Mouse (Mus musculus) CH12.LX (cell line): ENCODE measurements around the gene Hpcal1. TPM values are rescaled to one million over a fixed set of nuclear protein-coding genes. Genes with fewer than 3 reads are reported as not detected.

Experiments used
- DNase-seq: peaks from one replicate; pipeline ENCODE4 v3.0.0-alpha.2; 2013; ENCODE audit errors: extremely low read depth
- H3K27ac ChIP-seq: 2 replicates; pipeline ENCODE4 v1.5.1; 2012; ENCODE audit warnings: low read depth, mild to moderate bottlenecking, control low read depth, moderate library complexity; ENCODE audit not compliant: insufficient read depth
- H3K27me3 ChIP-seq: replicated peaks from 2 replicates; pipeline ENCODE3; 2012; ENCODE audit warnings: inconsistent platforms
- H3K36me3 ChIP-seq, 2 experiments: replicated peaks in 1 of 2; 2 replicates each; pipeline versions ENCODE3 to v1.6.1; 2012; ENCODE audit warnings: inconsistent platforms in 1 of 2, low read length in 1 of 2, mild to moderate bottlenecking in 1 of 2, mixed read lengths in 1 of 2, moderate library complexity in 1 of 2; ENCODE audit not compliant: control insufficient read depth in 1 of 2, insufficient read depth in 1 of 2
- H3K4me1 ChIP-seq, 2 experiments: 2 replicates each; pipeline ENCODE4 v1.6.1; 2012; ENCODE audit warnings: inconsistent platforms in 1 of 2, moderate library complexity in 1 of 2; ENCODE audit not compliant: insufficient read depth in 2 of 2, control insufficient read depth in 1 of 2
- H3K4me2 ChIP-seq: 2 replicates; pipeline ENCODE4 v1.6.1; 2012; ENCODE audit warnings: low read depth, mild to moderate bottlenecking, control low read depth; ENCODE audit not compliant: poor library complexity, insufficient read depth, severe bottlenecking
- H3K4me3 ChIP-seq, 3 experiments: fragments of 150-350 bp in 1 of 3; sonication (generic) in 1 of 3; replicated peaks in 1 of 3; 2 replicates each; pipeline versions ENCODE3 to v1.5.1; 2011 to 2012; ENCODE audit warnings: low read depth in 2 of 3, low read length in 2 of 3, mild to moderate bottlenecking in 2 of 3, moderate library complexity in 2 of 3, control low read depth in 1 of 3, improper control_type of control experiment in 1 of 3, inconsistent platforms in 1 of 3, mixed read lengths in 1 of 3; ENCODE audit not compliant: poor library complexity in 1 of 3
- H3K79me2 ChIP-seq: replicated peaks from 2 replicates; pipeline ENCODE4 v1.6.1; 2012; ENCODE audit warnings: mild to moderate bottlenecking, moderate library complexity; ENCODE audit not compliant: control insufficient read depth, poor library complexity, insufficient read depth, severe bottlenecking; ENCODE audit errors: extremely low read depth
- H3K9ac ChIP-seq: 2 replicates; pipeline ENCODE4 v1.6.1; 2012; ENCODE audit warnings: low read depth, mild to moderate bottlenecking, control low read depth, moderate library complexity; ENCODE audit not compliant: insufficient read depth
- H3K9me3 ChIP-seq: replicated peaks from 2 replicates; pipeline ENCODE3; 2012; ENCODE audit warnings: low read length, inconsistent platforms, mixed read lengths
- BHLHE40 ChIP-seq: IDR thresholded peaks from 2 replicates; pipeline ENCODE4 v1.6.1; 2011; ENCODE audit warnings: mild to moderate bottlenecking, low read depth, low read length, improper control_type of control experiment
- CTCF ChIP-seq, 2 experiments: IDR thresholded peaks in 1 of 2; conservative IDR thresholded peaks in 1 of 2; 2 replicates each; pipeline ENCODE4 v1.5.1; 2011 to 2012; ENCODE audit warnings: low read depth in 2 of 2, low read length in 2 of 2, improper control_type of control experiment in 1 of 2, inconsistent platforms in 1 of 2, mild to moderate bottlenecking in 1 of 2, moderate library complexity in 1 of 2
- E2F4 ChIP-seq: IDR thresholded peaks from 2 replicates; pipeline ENCODE4 v1.6.1; 2011; ENCODE audit warnings: low read depth, low read length, improper control_type of control experiment; ENCODE audit not compliant: insufficient replicate concordance
- HCFC1 ChIP-seq: IDR thresholded peaks from 2 replicates; pipeline ENCODE4 v1.6.1; 2012; ENCODE audit warnings: low read depth, mild to moderate bottlenecking, inconsistent platforms, low read length, improper control_type of control experiment
- JUN ChIP-seq: IDR thresholded peaks from 2 replicates; pipeline ENCODE4 v1.6.1; 2011; ENCODE audit warnings: low read depth, mild to moderate bottlenecking, low read length, improper control_type of control experiment, moderate library complexity; ENCODE audit not compliant: insufficient read depth
- JUND ChIP-seq: conservative IDR thresholded peaks from 2 replicates; pipeline ENCODE4 v1.6.1; 2011; ENCODE audit warnings: low read depth, low read length, improper control_type of control experiment
- KAT2A ChIP-seq: IDR thresholded peaks from 2 replicates; pipeline ENCODE4 v1.6.1; 2012; ENCODE audit warnings: low read length, improper control_type of control experiment, inconsistent platforms; ENCODE audit not compliant: insufficient replicate concordance
- MAFK ChIP-seq: IDR thresholded peaks from 2 replicates; pipeline ENCODE4 v1.6.1; 2011; ENCODE audit warnings: low read length, improper control_type of control experiment; ENCODE audit not compliant: insufficient replicate concordance
- MAX ChIP-seq: IDR thresholded peaks from 2 replicates; pipeline ENCODE4 v1.6.1; 2011; ENCODE audit warnings: low read length, improper control_type of control experiment
- MAZ ChIP-seq: IDR thresholded peaks from 2 replicates; pipeline ENCODE4 v1.6.1; 2012; ENCODE audit warnings: low read depth, mild to moderate bottlenecking, inconsistent platforms, low read length, improper control_type of control experiment, moderate library complexity
- MEF2A ChIP-seq: IDR thresholded peaks from 2 replicates; pipeline ENCODE4 v1.6.1; 2014; ENCODE audit warnings: low read depth, mild to moderate bottlenecking, inconsistent platforms, low read length, improper control_type of control experiment, borderline replicate concordance
- MXI1 ChIP-seq: IDR thresholded peaks from 2 replicates; pipeline ENCODE4 v1.6.1; 2011; ENCODE audit warnings: mild to moderate bottlenecking, low read depth, low read length, improper control_type of control experiment
- MYC ChIP-seq: IDR thresholded peaks from 2 replicates; pipeline ENCODE4 v1.6.1; 2011; ENCODE audit warnings: low read depth, mild to moderate bottlenecking, improper control_type of control experiment, low read length
- NELFE ChIP-seq: IDR thresholded peaks from 2 replicates; pipeline ENCODE4 v1.6.1; 2011; ENCODE audit warnings: low read depth, low read length, improper control_type of control experiment
- PAX5 ChIP-seq: IDR thresholded peaks from 2 replicates; pipeline ENCODE4 v1.6.1; 2012; ENCODE audit warnings: low read length, inconsistent platforms, mixed read lengths
- POLR2A ChIP-seq: IDR thresholded peaks from 2 replicates; pipeline ENCODE4 v1.6.1; 2011; ENCODE audit warnings: low read depth, mild to moderate bottlenecking, improper control_type of control experiment, low read length
- RAD21 ChIP-seq: IDR thresholded peaks from 2 replicates; pipeline ENCODE4 v1.6.1; 2011; ENCODE audit warnings: low read depth, mild to moderate bottlenecking, low read length, improper control_type of control experiment, moderate library complexity
- SIN3A ChIP-seq: IDR thresholded peaks from 2 replicates; pipeline ENCODE4 v1.6.1; 2012; ENCODE audit warnings: low read length, improper control_type of control experiment, inconsistent platforms
- SMC3 ChIP-seq: IDR thresholded peaks from 2 replicates; pipeline ENCODE4 v1.6.1; 2011; ENCODE audit warnings: low read depth, low read length, improper control_type of control experiment
- TBP ChIP-seq: conservative IDR thresholded peaks from 2 replicates; pipeline ENCODE4 v1.6.1; 2011; ENCODE audit warnings: low read depth, low read length, improper control_type of control experiment
- TCF12 ChIP-seq: IDR thresholded peaks from 2 replicates; pipeline ENCODE4 v1.6.1; 2014; ENCODE audit warnings: low read depth, mild to moderate bottlenecking, inconsistent platforms, low read length, improper control_type of control experiment
- USF1 ChIP-seq: IDR thresholded peaks from 2 replicates; pipeline ENCODE4 v1.6.1; 2014; ENCODE audit warnings: low read depth, mild to moderate bottlenecking, inconsistent platforms, low read length, improper control_type of control experiment
- USF2 ChIP-seq: conservative IDR thresholded peaks from 2 replicates; pipeline ENCODE4 v1.6.1; 2011; ENCODE audit warnings: low read depth, low read length, improper control_type of control experiment
- ZC3H11A ChIP-seq: IDR thresholded peaks from 2 replicates; pipeline ENCODE4 v1.6.1; 2012; ENCODE audit warnings: low read depth, mild to moderate bottlenecking, inconsistent platforms, low read length, improper control_type of control experiment
- ZNF384 ChIP-seq: IDR thresholded peaks from 2 replicates; pipeline ENCODE4 v1.6.1; 2012; ENCODE audit warnings: low read depth, low read length, improper control_type of control experiment, inconsistent platforms
- dilution Hi-C: fragments of 300-500 bp; cut with MboI; formaldehyde crosslinking; loops from 2 replicates; pipeline ENCODE4 v1.14.3; 2020; ENCODE audit warnings: low sequenced_read_pairs; ENCODE audit not compliant: extremely low pct_unique_long_range_greater_than_20kb, extremely low pct_ligation_motif_present
- in situ Hi-C: fragments of 300-500 bp; cut with MboI; formaldehyde crosslinking; loops from 3 replicates; pipeline ENCODE4 v1.14.3; 2019; ENCODE audit warnings: low sequenced_read_pairs, low pct_ligation_motif_present, low pct_unique_long_range_greater_than_20kb, mixed read lengths
- polyA plus RNA-seq: library from polyadenylated mRNA; unstranded; fragments of >175 nt; gene quantifications from 2 replicates; pipeline ENCODE4 v1.2.1, GENCODE M21; 2012; ENCODE audit warnings: low read depth; ENCODE audit not compliant: insufficient read length
- total RNA-seq, 2 experiments: library from RNA; depleted of rRNA; stranded (reverse); fragments of 300-350 nt in 1 of 2; fragments of >200 nt in 1 of 2; gene quantifications; 2 replicates each; pipeline ENCODE4 v1.2.3; 2012 to 2014

Hpcal1 gene
- total and polyA plus RNA-seq, 3 experiments: 4.9 to 5.5 (median 4.9) TPM

GRCm38 (mm10) chr12:17684315-17684714 lies 6.3 kb upstream of the Hpcal1 start:
- H3K4me2 ChIP-seq: no peak overlapping the region
- H3K36me3 ChIP-seq: no peaks in the 10 kb centered on the region
- H3K9me3 ChIP-seq: peaks cover 2% of the 10 kb centered on the region
- no peak overlapping the region for H3K4me3 ChIP-seq
- no peak for DNase-seq
- dilution Hi-C loops (no loop called here), in situ Hi-C loops (no loop called here)
- peaks cover 1 to 5% of the 10 kb centered on the region in 2 experiments for H3K4me1 ChIP-seq
- no peak overlapping the region for H3K9ac ChIP-seq
- H3K27ac ChIP-seq: no peak overlapping the region
- H3K79me2 ChIP-seq: no peaks in the 10 kb centered on the region
- TF ChIP-seq KAT2A (no peak), MAZ (no peak), MAX (no peak), ZNF384 (no peak), TBP (no peak), BHLHE40 (no peak), NELFE (no peak), MEF2A (no peak), SIN3A (no peak), HCFC1 (no peak), JUN (no peak), RAD21 (no peak), SMC3 (no peak), MAFK (no peak)
- no peaks in the 10 kb centered on the region for H3K27me3 ChIP-seq

GRCm38 (mm10) chr12:17686116-17686515 lies 4.5 kb upstream of the Hpcal1 start:
- no peak for DNase-seq
- TF ChIP-seq POLR2A (no peak), RAD21 (no peak), E2F4 (no peak), SMC3 (no peak), JUND (no peak), KAT2A (no peak), USF2 (no peak), ZC3H11A (no peak), TCF12 (no peak), TBP (no peak), JUN (no peak), HCFC1 (no peak), MAFK (no peak), PAX5 (no peak), USF1 (no peak), MXI1 (no peak), CTCF (conservative IDR thresholded peaks at IDR 0.05 in 1 of 2, IDR thresholded peaks at IDR 0.05 in 1 of 2; ENCODE audit: low read depth in 2 of 2, low read length in 2 of 2) (no peak), MYC (no peak)
- H3K27me3 ChIP-seq: no peaks in the 10 kb centered on the region
- peaks cover 5 to 12% of the 10 kb centered on the region in 2 experiments for H3K4me1 ChIP-seq
- dilution Hi-C loops: no loop called here
- peaks cover 2% of the 10 kb centered on the region for H3K9me3 ChIP-seq
- no peak overlapping the region for H3K27ac ChIP-seq
- H3K4me3 ChIP-seq: no peak overlapping the region
- no peak overlapping the region for H3K4me2 ChIP-seq
- in situ Hi-C loops: no loop called here
- no peaks in the 10 kb centered on the region for H3K79me2 ChIP-seq
- H3K36me3 ChIP-seq: no peaks in the 10 kb centered on the region
- no peak overlapping the region for H3K9ac ChIP-seq
